Mouse (Mus musculus): ENCODE measurements at regions not wholly inside any gene's neighbourhood (a gene's known extent, or its start where the extent isn't known, plus 50 kb on each side); places are given as distances from the start of the nearest gene placed in this dataset.

DNA sequence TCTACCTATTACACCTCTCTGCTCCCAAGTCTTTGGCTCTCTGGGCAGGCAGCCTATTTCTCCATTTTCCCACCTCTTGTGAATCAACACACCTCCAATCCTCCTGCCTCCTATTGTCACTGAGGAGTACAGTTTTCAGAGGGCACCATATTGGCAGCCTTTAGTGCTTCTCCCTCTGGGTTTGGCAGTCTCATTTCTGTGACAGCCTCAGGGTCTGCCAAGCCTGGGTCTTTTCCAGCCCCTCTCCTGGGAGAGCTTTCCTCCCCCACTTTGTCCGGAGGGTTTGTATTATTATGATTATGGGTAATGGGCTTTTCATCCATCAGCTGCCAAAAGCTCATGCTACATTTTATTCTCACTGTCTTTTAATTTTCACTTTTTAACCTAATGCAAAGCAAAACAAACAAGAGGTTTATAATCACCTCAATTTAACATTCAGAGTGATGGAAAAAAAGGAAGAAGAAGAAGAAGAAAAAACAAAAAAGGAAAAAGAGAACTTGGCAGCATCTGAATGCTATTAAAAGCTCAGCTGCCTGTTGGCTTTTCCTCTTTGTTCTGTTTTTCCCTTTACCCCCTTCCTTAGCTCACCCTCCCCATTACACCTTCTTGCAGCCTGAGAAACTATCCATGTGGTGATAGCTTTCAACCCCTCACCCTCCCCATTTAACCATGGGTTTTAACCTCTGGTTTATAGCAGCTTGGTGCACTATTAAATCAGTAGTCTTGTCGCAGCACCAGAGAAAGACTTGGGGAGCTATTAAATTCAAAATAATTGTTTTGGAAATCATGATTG, 790.5 kb upstream of the Cdh8 start:
- Histone ChIP-seq H3K9ac (replicated peaks) (no peak overlapping the region), H3K27me3 (no peaks in the 10 kb centered on the region), H3K4me1 (replicated peaks) (no peaks in the 10 kb centered on the region; the same call in 1 of the 2 replicates), H3K4me3 (replicated peaks) (no peak overlapping the region), H3K27ac (peak overlapping the region; percentile 32; the same call in 1 of the 2 replicates), H3K36me3 (no peaks in the 10 kb centered on the region), H3K4me2 (no peak overlapping the region), H3K9me3 (no peaks in the 10 kb centered on the region)
- WGBS: 26% methylated on average over 2 of the region's 2 CpGs
- no peak; the same call in 1 of the 2 replicates for ATAC-seq (ENCODE audit: insufficient number of reproducible peaks, insufficient read depth, low FRiP score, low TSS enrichment, low read depth)

DNA sequence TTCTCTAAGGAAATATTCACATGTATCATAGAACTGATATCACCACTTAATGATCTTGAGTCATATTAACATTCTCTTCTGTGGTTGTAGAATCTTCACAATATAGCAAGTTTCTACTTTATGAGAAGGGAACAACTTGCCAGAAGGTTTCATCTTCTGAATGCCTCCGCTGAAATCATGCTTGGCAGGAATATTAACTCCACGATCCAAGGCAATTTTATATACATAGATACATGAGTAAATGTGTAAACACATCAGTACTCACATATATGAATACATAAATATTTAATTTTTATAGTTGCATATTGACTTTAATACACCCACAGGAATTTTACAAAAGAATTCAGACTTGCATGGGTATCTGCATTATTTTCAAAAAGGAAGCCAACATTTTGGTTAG, 777.0 kb upstream of the Cdh8 start:
- Histone ChIP-seq H3K27ac (no peak overlapping the region), H3K4me1 (replicated peaks) (no peaks in the 10 kb centered on the region), H3K9me3 (no peaks in the 10 kb centered on the region), H3K36me3 (no peaks in the 10 kb centered on the region), H3K4me2 (no peak overlapping the region), H3K9ac (replicated peaks) (no peak overlapping the region), H3K27me3 (no peaks in the 10 kb centered on the region), H3K4me3 (replicated peaks) (no peak overlapping the region)
- no peak for ATAC-seq (ENCODE audit: insufficient number of reproducible peaks, insufficient read depth, low FRiP score, low TSS enrichment, low read depth)
- 96% methylated on average over 2 of the region's 2 CpGs for WGBS

DNA sequence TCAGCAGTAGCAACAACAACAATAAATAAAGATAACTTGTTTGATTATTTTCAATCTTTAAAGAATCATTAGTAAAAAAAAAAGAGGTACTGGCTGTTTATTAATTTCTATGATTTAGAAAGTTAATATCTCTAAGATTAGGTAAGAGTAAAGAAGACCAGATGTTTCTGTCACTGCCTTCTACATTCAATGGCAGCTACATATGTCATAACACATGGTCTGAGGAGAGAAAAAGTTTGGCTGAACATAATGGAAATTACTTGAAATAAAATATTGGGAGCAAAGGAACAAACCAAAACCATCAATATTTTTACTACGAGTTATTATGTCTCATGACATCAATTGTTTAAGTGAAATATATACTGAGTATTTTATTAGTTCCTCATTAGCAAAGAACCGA, 774.4 kb upstream of the Cdh8 start:
- H3K4me3 ChIP-seq (replicated peaks): no peak overlapping the region
- no peak overlapping the region for H3K9ac ChIP-seq (replicated peaks)
- H3K36me3 ChIP-seq: no peaks in the 10 kb centered on the region
- H3K4me1 ChIP-seq (replicated peaks): no peaks in the 10 kb centered on the region
- 86% methylated on average over 2 of the region's 2 CpGs for WGBS
- no peak for ATAC-seq (ENCODE audit: insufficient number of reproducible peaks, insufficient read depth, low FRiP score, low TSS enrichment, low read depth)
- H3K27ac ChIP-seq: no peak overlapping the region
- no peaks in the 10 kb centered on the region for H3K9me3 ChIP-seq
- H3K27me3 ChIP-seq: no peaks in the 10 kb centered on the region
- H3K4me2 ChIP-seq: no peak overlapping the region

DNA sequence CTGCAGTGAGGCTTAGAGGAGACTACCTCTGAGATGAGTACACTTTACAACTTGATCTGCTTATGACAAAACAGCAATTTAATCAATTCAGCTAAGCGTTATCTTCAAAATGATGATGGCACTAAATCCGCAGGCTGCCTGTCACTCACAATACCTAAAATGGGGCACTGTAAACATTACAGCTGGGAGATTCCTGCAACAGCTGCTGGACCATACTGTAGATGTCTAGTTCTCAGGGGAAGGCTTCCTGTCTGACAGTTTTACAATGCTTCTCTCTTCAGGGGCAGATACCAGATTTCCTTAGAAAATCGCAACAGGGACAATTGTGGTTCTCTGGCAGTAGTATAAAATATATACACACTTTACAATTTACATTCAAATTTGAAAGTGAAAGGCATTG, 771.7 kb upstream of the Cdh8 start:
- no peaks in the 10 kb centered on the region for H3K27me3 ChIP-seq
- no peaks in the 10 kb centered on the region for H3K4me1 ChIP-seq (replicated peaks)
- no peak overlapping the region for H3K4me3 ChIP-seq (replicated peaks)
- H3K9me3 ChIP-seq: no peaks in the 10 kb centered on the region
- 87% methylated on average over 3 of the region's 3 CpGs for WGBS
- H3K4me2 ChIP-seq: no peak overlapping the region
- H3K36me3 ChIP-seq: no peaks in the 10 kb centered on the region
- ATAC-seq (ENCODE audit: insufficient number of reproducible peaks, insufficient read depth, low FRiP score, low TSS enrichment, low read depth): no peak
- no peak overlapping the region for H3K27ac ChIP-seq
- no peak overlapping the region for H3K9ac ChIP-seq (replicated peaks)

DNA sequence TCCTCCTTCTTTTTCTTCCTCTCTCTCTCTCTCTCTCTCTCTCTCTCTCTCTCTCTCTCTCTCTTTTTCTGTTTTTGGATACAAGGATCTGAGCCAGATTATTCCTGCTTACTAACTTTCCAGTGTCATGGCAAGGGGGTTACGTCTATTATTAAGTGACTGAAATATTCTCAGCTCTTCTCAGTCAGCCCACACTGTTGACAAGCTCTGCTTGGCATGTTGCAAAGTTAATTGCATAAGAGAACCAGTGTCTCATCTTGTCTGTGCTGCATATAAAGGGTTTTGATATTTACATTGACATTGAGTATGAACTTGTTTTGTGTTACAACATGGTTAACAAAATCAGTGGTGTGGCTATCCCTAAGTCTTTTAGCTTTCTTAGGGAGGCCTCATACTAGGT, 760.2 kb upstream of the Cdh8 start:
- Histone ChIP-seq H3K4me2 (no peak overlapping the region), H3K9ac (replicated peaks) (no peak overlapping the region), H3K9me3 (no peaks in the 10 kb centered on the region), H3K36me3 (no peaks in the 10 kb centered on the region), H3K4me1 (replicated peaks) (no peaks in the 10 kb centered on the region), H3K4me3 (replicated peaks) (no peak overlapping the region), H3K27ac (no peak overlapping the region), H3K27me3 (no peaks in the 10 kb centered on the region)
- 83% methylated on average over 1 of the region's 1 CpGs for WGBS
- no peak for ATAC-seq (ENCODE audit: insufficient number of reproducible peaks, insufficient read depth, low FRiP score, low TSS enrichment, low read depth)

DNA sequence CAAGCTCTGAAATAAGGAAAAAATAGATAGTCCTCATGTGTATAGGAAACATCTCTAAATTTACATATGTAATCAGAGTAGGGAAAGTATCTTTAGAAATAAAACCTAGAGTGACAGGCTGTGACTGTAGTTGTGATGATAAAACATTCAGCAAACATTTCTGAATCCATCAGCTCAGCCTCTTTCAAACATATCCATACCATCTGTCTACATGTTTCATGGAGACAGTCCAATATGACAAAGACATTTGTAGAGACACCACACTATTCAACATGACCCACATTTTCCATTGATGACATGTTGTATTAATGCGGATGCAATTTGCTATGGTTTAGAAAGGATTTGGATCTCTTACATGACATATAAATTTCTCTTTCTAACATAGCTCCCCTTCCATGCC, 729.1 kb upstream of the Cdh8 start:
- Histone ChIP-seq H3K9ac (replicated peaks) (no peak overlapping the region), H3K36me3 (no peaks in the 10 kb centered on the region), H3K4me1 (replicated peaks) (no peaks in the 10 kb centered on the region), H3K4me3 (replicated peaks) (no peak overlapping the region), H3K4me2 (no peak overlapping the region), H3K27me3 (no peaks in the 10 kb centered on the region), H3K9me3 (no peaks in the 10 kb centered on the region), H3K27ac (no peak overlapping the region)
- no peak for ATAC-seq (ENCODE audit: insufficient number of reproducible peaks, insufficient read depth, low FRiP score, low TSS enrichment, low read depth)
- 89% methylated on average over 1 of the region's 1 CpGs for WGBS

DNA sequence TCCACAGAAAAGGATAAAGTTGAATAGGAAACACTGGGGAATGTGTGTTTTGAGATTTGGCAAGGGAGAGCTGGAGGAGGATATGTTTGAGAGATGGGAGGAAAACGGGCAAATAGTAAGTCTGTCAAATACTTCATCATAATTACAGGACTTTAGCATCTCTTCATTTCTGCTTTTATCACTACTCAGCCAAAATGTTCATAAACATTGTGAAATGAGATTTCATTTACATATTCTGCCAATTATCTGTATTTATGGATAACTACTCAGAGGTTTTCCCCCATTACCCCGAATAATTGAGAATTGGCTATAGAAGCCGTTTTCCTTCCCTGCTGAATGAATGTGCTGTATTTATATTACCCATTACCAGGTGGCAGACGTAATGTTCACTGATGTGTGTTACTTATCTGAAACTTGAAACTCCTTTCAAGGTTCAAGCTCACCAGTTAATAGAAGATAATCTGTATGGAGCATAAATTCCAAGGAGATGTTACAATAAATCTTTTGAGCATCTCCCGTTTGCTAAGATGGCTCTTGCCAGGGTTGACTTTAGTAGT, 727.9 kb upstream of the Cdh8 start:
- 72% methylated on average over 5 of the region's 5 CpGs for WGBS
- Histone ChIP-seq H3K9me3 (no peaks in the 10 kb centered on the region), H3K4me3 (replicated peaks) (no peak overlapping the region), H3K4me1 (replicated peaks) (no peaks in the 10 kb centered on the region), H3K27me3 (no peaks in the 10 kb centered on the region), H3K27ac (no peak overlapping the region), H3K36me3 (no peaks in the 10 kb centered on the region), H3K9ac (replicated peaks) (no peak overlapping the region), H3K4me2 (no peak overlapping the region)
- ATAC-seq (ENCODE audit: insufficient number of reproducible peaks, insufficient read depth, low FRiP score, low TSS enrichment, low read depth): no peak

DNA sequence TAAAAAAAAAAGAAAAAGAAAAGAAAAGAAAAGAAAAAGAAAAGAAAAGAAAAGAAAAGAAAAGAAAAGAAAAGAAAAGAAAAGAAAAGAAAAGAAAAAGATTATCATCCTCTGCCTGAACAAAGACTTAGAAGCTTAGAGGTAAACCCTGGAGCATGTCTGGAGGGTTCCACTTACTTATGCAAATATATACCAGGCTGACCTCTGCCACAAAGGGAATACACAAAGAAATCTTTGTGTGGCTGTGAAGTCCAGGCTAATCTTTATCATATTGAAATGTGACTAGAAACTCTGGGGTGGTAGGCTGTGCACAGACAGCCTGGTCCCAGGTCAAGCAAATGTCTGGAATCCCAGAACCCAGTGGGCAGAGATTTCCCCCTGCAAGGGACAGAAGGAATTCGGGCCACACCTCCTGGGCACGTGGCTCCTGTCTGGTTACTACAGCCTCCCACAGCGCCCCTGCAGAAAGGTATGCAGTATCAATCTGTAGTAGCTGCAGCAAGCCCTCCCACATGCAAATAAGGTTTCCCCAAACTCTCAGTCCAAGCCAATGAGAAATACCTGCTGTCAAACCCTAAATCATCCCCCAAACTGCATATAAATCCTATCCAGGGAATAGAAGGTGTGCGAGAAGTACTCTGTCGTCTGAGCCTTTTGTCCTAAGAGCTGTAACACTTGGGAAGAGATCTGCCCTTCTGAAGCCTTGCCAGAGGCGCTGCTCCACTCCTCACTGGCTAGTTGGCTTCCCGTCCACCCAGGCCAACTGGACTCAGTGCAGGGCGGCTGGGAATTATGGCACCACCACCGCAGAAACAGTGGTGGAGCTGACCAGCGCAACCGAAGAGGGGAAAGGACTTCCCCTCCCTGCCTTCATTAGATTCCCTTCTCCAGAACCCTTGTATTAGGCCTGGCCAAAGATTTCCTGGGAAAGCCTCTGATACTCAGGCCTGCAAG, 688.4 kb upstream of the Cdh8 start:
- no peak overlapping the region for H3K27ac ChIP-seq
- no peak for ATAC-seq (ENCODE audit: insufficient number of reproducible peaks, insufficient read depth, low FRiP score, low TSS enrichment, low read depth)
- 51% methylated on average over 11 of the region's 11 CpGs for WGBS

DNA sequence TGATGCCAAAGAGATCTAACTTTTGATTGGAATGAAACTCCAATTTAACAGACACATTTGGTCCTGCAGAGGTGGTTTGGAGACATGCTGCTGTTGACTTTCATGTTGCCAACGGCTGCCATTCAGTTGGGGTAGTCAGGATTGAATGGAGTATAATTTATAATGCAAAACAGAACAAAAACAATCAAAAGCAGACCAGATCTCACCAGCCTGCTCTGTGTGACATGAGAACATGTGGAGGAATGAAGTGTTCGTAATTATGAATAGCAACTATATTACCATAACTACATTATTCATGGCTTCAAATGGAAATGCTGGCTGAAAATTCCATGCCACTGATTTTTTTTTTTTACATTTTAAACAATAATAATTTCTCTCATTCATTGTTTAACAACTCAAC, 685.7 kb upstream of the Cdh8 start:
- 71% methylated on average over 2 of the region's 2 CpGs for WGBS
- H3K9ac ChIP-seq (replicated peaks): no peak overlapping the region
- no peaks in the 10 kb centered on the region for H3K4me1 ChIP-seq (replicated peaks)
- no peak overlapping the region for H3K4me2 ChIP-seq
- H3K27ac ChIP-seq: no peak overlapping the region
- no peaks in the 10 kb centered on the region for H3K36me3 ChIP-seq
- no peaks in the 10 kb centered on the region for H3K9me3 ChIP-seq
- no peaks in the 10 kb centered on the region for H3K27me3 ChIP-seq
- ATAC-seq (ENCODE audit: insufficient number of reproducible peaks, insufficient read depth, low FRiP score, low TSS enrichment, low read depth): no peak
- H3K4me3 ChIP-seq (replicated peaks): no peak overlapping the region

More for the DNA sequence above, 688.4 kb upstream of the Cdh8 start:
- no peak overlapping the region for H3K4me3 ChIP-seq (replicated peaks)
- no peaks in the 10 kb centered on the region for H3K36me3 ChIP-seq
- H3K9ac ChIP-seq (replicated peaks): no peak overlapping the region
- no peaks in the 10 kb centered on the region for H3K9me3 ChIP-seq
- H3K4me1 ChIP-seq (replicated peaks): no peaks in the 10 kb centered on the region
- H3K4me2 ChIP-seq: no peak overlapping the region
- H3K27me3 ChIP-seq: no peaks in the 10 kb centered on the region

DNA sequence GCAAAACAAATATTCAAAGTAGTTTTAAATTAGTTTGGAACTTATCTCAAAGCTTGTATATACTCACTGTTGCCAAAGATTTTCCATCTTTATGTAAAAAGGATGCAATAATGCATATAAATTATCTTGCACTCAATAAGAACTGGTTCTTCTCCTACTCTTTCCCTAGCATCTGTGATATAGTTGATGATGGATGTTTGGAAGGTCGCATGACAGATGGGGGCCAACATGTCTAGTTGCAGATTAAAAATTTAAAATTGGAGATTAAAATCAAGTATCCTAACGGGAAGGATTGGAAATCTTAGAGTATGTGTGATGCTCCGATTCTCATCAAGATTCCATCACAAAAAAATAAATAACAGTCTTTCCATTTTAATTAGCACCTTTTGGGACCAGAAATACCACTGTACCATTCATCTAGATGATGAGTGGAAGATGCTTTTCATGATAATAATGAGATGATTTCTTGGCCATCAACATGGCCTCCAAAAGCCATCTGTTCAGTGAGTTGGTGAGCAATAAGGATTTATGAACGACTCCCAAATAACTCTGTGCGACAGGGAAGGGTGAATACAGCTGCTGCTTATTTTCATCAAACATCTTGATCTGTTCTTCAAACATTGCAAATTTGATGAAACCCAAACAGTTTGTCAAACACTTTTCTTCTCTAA, 655.9 kb upstream of the Cdh8 start:
- ATAC-seq (ENCODE audit: insufficient number of reproducible peaks, insufficient read depth, low FRiP score, low TSS enrichment, low read depth): no peak
- H3K4me2 ChIP-seq: no peak overlapping the region
- no peak overlapping the region for H3K4me3 ChIP-seq (replicated peaks)
- H3K36me3 ChIP-seq: no peaks in the 10 kb centered on the region
- 91% methylated on average over 5 of the region's 5 CpGs for whole genome bisulfite sequencing
- no peaks in the 10 kb centered on the region for H3K27me3 ChIP-seq
- H3K4me1 ChIP-seq (replicated peaks): no peaks in the 10 kb centered on the region
- H3K27ac ChIP-seq: no peak overlapping the region
- no peak overlapping the region for H3K9ac ChIP-seq (replicated peaks)
- no peaks in the 10 kb centered on the region for H3K9me3 ChIP-seq

DNA sequence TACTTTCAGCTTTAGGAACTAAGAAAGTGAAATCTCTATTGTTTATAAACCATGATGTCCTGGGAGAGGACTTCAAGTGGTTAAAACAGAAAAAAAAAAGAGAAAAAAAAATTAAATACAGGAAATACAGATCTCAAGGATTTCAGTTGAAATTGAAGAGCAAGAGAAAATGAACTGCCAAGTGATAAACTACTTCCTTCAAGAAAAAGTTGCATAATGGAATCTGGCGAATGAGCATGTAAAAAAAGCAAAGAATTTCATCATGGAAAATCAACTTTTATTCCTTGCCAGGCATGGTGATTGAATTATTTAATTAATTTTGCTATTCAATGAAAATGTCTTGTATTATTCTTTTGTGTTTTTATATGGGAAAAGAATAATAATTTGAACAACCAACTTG, 653.5 kb upstream of the Cdh8 start:
- no peaks in the 10 kb centered on the region for H3K9me3 ChIP-seq
- no peak overlapping the region for H3K4me3 ChIP-seq (replicated peaks)
- H3K27ac ChIP-seq: no peak overlapping the region
- no peak for ATAC-seq (ENCODE audit: insufficient number of reproducible peaks, insufficient read depth, low FRiP score, low TSS enrichment, low read depth)
- WGBS: 76% methylated on average over 1 of the region's 1 CpGs
- H3K36me3 ChIP-seq: no peaks in the 10 kb centered on the region
- H3K4me2 ChIP-seq: no peak overlapping the region
- no peaks in the 10 kb centered on the region for H3K4me1 ChIP-seq (replicated peaks)
- H3K9ac ChIP-seq (replicated peaks): no peak overlapping the region
- H3K27me3 ChIP-seq: no peaks in the 10 kb centered on the region

Data from limb, embryonic 12.5 days (tissue).